Comparison of ENCODE assay signal across 8 mouse cellular contexts in genomic region chr10:41288771-41289415, GRCm38 (mm10). TPM values are rescaled to one million over a fixed set of nuclear protein-coding genes. Genes with fewer than 3 reads are reported as not detected.
DNase-seq lines count a peak whose midpoint lies in the region; ATAC-seq and TF ChIP-seq lines count a peak whose summit lies in the region.

No protein-coding gene starts in this region.

- peak overlapping the region; percentile 51 for H3K9ac ChIP-seq in MEL (ENCODE audit: control insufficient read depth, low read depth, low read length, poor library complexity, severe bottlenecking)
- H3K9ac ChIP-seq in hindbrain, embryonic 11.5 days (ENCODE audit: low read depth, low read length): peak overlapping the region; percentile 31
- H3K9ac ChIP-seq in lung, postnatal 0 days (replicated peaks; ENCODE audit: low read depth): no peak overlapping the region

- peak; percentile 87 for DNase-seq in MEL (ENCODE audit: low read depth, low spot score)
- DNase-seq in cerebellum, adult 8-10 months: peak; percentile 78
- DNase-seq in frontal cortex, adult 2 months (ENCODE audit: extremely low spot score in 1 of 2, low spot score in 1 of 2): peak; percentile 69 to 96
- peak; percentile 96 for DNase-seq in hindbrain, embryonic 11.5 days (ENCODE audit: low spot score)
- peak; percentile 81 for DNase-seq in layer of hippocampus, adult 9-11 months
- DNase-seq in lung, postnatal 0 days (ENCODE audit: low spot score): peak; percentile 87
- peak; percentile 80 for DNase-seq in ovary, postnatal 14 days (ENCODE audit: low spot score)
- DNase-seq in thymus, postnatal 10 days (ENCODE audit: low spot score in 2 of 2): peak; percentile 67 to 81

- H3K27me3 ChIP-seq in MEL (ENCODE audit: control insufficient read depth in 1 of 2, insufficient read depth in 2 of 2, low read length in 2 of 2): no peaks in the 10 kb centered on the region
- H3K27me3 ChIP-seq in hindbrain, embryonic 11.5 days (ENCODE audit: control insufficient read depth, insufficient read depth, low read length): no peaks in the 10 kb centered on the region
- no peaks in the 10 kb centered on the region for H3K27me3 ChIP-seq in lung, postnatal 0 days (replicated peaks; ENCODE audit: insufficient read depth, low read length)

- no peak overlapping the region for H3K27ac ChIP-seq in MEL (ENCODE audit: control insufficient read depth, low read depth, low read length)
- no peak overlapping the region for H3K27ac ChIP-seq in hindbrain, embryonic 11.5 days (ENCODE audit: low read depth, low read length)
- no peak overlapping the region for H3K27ac ChIP-seq in lung, postnatal 0 days (ENCODE audit: low read length)

- no peak overlapping the region for H3K4me2 ChIP-seq in hindbrain, embryonic 11.5 days (replicated peaks; ENCODE audit: low read depth, low read length)
- no peak overlapping the region; the same call in 1 of the 2 replicates for H3K4me2 ChIP-seq in lung, postnatal 0 days (replicated peaks; ENCODE audit: low read depth, low read length)

- TF ChIP-seq EP300 in MEL (IDR thresholded peaks at IDR 0.05; ENCODE audit: low read depth in 1 of 2, low read length in 2 of 2): peak in 1 of 2 experiments; percentile 32; a peak in 1 of 4 replicates
- TF ChIP-seq EP300 in lung, postnatal 0 days (IDR thresholded peaks at IDR 0.05): no peak

- peak overlapping the region in 1 of 2 experiments; percentile 21; a peak in 2 of 4 replicates for H3K4me3 ChIP-seq in MEL (ENCODE audit: control insufficient read depth in 1 of 2, insufficient read depth in 1 of 2, low read depth in 2 of 2, low read length in 2 of 2)
- H3K4me3 ChIP-seq in hindbrain, embryonic 11.5 days (ENCODE audit: low read depth, low read length): no peak overlapping the region
- no peak overlapping the region for H3K4me3 ChIP-seq in lung, postnatal 0 days (ENCODE audit: low read depth, low read length)

- TF ChIP-seq RAD21 in MEL (IDR thresholded peaks at IDR 0.05; ENCODE audit: low read depth, low read length): peak; percentile 97

- H3K4me1 ChIP-seq in MEL (ENCODE audit: control insufficient read depth in 1 of 2, insufficient read depth in 2 of 2, low read length in 2 of 2): 0 out of 4 replicates have a peak, but pooled peaks cover 0 to 3% of the 10 kb centered on the region in 2 experiments
- no peaks in the 10 kb centered on the region for H3K4me1 ChIP-seq in hindbrain, embryonic 11.5 days (replicated peaks; ENCODE audit: control insufficient read depth, insufficient read depth, low read length)
- H3K4me1 ChIP-seq in lung, postnatal 0 days (ENCODE audit: insufficient read depth, low read depth, low read length): no peaks in the 10 kb centered on the region; the same call in 1 of the 2 replicates

- no peaks in the 10 kb centered on the region for H3K36me3 ChIP-seq in MEL (ENCODE audit: control insufficient read depth in 1 of 2, insufficient read depth in 2 of 2, low read length in 2 of 2)
- H3K36me3 ChIP-seq in hindbrain, embryonic 11.5 days (ENCODE audit: control insufficient read depth, insufficient read depth, low read length): no peaks in the 10 kb centered on the region
- H3K36me3 ChIP-seq in lung, postnatal 0 days (ENCODE audit: insufficient read depth, low read length): no peaks in the 10 kb centered on the region

- no peaks in the 10 kb centered on the region; the same call in 1 of the 2 replicates for H3K79me2 ChIP-seq in MEL (ENCODE audit: control insufficient read depth, insufficient read depth, low read length, poor library complexity)

- no peaks in the 10 kb centered on the region for H3K9me3 ChIP-seq in MEL (replicated peaks; ENCODE audit: insufficient read depth, low read length)
- no peaks in the 10 kb centered on the region for H3K9me3 ChIP-seq in hindbrain, embryonic 11.5 days (ENCODE audit: control insufficient read depth, low read length)
- no peaks in the 10 kb centered on the region for H3K9me3 ChIP-seq in lung, postnatal 0 days (ENCODE audit: low read length)

- no peak for TF ChIP-seq POLR2A in MEL (IDR thresholded peaks at IDR 0.05; ENCODE audit: control insufficient read depth in 1 of 2, insufficient read depth in 1 of 2, low read depth in 1 of 2, low read length in 2 of 2, poor library complexity in 1 of 2)

- peak; percentile 88 for ATAC-seq in hindbrain, embryonic 11.5 days (ENCODE audit: low FRiP score)
- ATAC-seq in lung, postnatal 0 days: peak; percentile 81

- WGBS in hindbrain, embryonic 11.5 days: 40% methylated on average over 16 of the region's 16 CpGs
- 33% methylated on average over 16 of the region's 16 CpGs for WGBS in lung, postnatal 0 days

- TF ChIP-seq CTCF in MEL (IDR thresholded peaks at IDR 0.05 in 2 of 3, conservative IDR thresholded peaks at IDR 0.05 in 1 of 3; ENCODE audit: control insufficient read depth in 1 of 3, insufficient read depth in 1 of 3, low read depth in 2 of 3, low read length in 3 of 3, poor library complexity in 1 of 3, severe bottlenecking in 1 of 3): peak in 2 of 3 experiments; percentile 70 to 97; a peak in 5 of 6 replicates
- TF ChIP-seq CTCF in lung, postnatal 0 days (IDR thresholded peaks at IDR 0.05): peak; percentile 92

TF ChIP-seq in MEL, 35 proteins besides CTCF, POLR2A, EP300 and RAD21 (continues in another document):
- TF ChIP-seq POLR2AphosphoS5 (IDR thresholded peaks at IDR 0.05; ENCODE audit: borderline replicate concordance, low read depth, low read length): no peak
- peak; percentile 98 for TF ChIP-seq SMC3 (IDR thresholded peaks at IDR 0.05; ENCODE audit: low read depth, low read length)
- TF ChIP-seq KAT2A (conservative IDR thresholded peaks at IDR 0.05; ENCODE audit: low read depth, low read length): no peak
- no peak for TF ChIP-seq E2F4 (IDR thresholded peaks at IDR 0.05; ENCODE audit: borderline replicate concordance, low read depth, low read length)
- no peak for TF ChIP-seq ELF1 (IDR thresholded peaks at IDR 0.05; ENCODE audit: low read depth, low read length)
- no peak for TF ChIP-seq ZMIZ1 (IDR thresholded peaks at IDR 0.05; ENCODE audit: low read depth, low read length)
- TF ChIP-seq ZNF384 (IDR thresholded peaks at IDR 0.05; ENCODE audit: low read depth, low read length): peak; percentile 75
- no peak for TF ChIP-seq CHD1 (IDR thresholded peaks at IDR 0.05; ENCODE audit: low read depth, low read length)
- no peak for TF ChIP-seq GABPA (IDR thresholded peaks at IDR 0.05; ENCODE audit: low read depth, low read length)
- no peak for TF ChIP-seq RCOR1 (IDR thresholded peaks at IDR 0.05; ENCODE audit: low read depth, low read length)
- peak; percentile 54; the same call in 1 of the 2 replicates for TF ChIP-seq MXI1 (IDR thresholded peaks at IDR 0.05; ENCODE audit: low read depth, low read length)
- no peak for TF ChIP-seq POLR2AphosphoS2 (IDR thresholded peaks at IDR 0.05; ENCODE audit: low read length)
- no peak for TF ChIP-seq MYC (IDR thresholded peaks at IDR 0.05; ENCODE audit: low read depth, low read length)
- no peak for TF ChIP-seq CHD2 (IDR thresholded peaks at IDR 0.05; ENCODE audit: low read length)
- TF ChIP-seq MYB (IDR thresholded peaks at IDR 0.05; ENCODE audit: low read depth, low read length): no peak
- TF ChIP-seq USF2 (IDR thresholded peaks at IDR 0.05; ENCODE audit: borderline replicate concordance in 1 of 2, insufficient read depth in 1 of 2, low read depth in 1 of 2, low read length in 2 of 2): 0 out of 4 replicates have a peak, but pooled peaks of 1 of the 2 experiments have one; percentile 44
- no peak for TF ChIP-seq MAFK (IDR thresholded peaks at IDR 0.05; ENCODE audit: borderline replicate concordance, low read depth, low read length)
- no peak for TF ChIP-seq GATA1 (IDR thresholded peaks at IDR 0.05; ENCODE audit: low read depth, low read length)
- no peak for TF ChIP-seq JUND (IDR thresholded peaks at IDR 0.05; ENCODE audit: low read depth, low read length)
- no peak for TF ChIP-seq NELFE (IDR thresholded peaks at IDR 0.05; ENCODE audit: low read depth, low read length)
- peak; percentile 62; the same call in 1 of the 2 replicates for TF ChIP-seq BHLHE40 (IDR thresholded peaks at IDR 0.05; ENCODE audit: borderline replicate concordance, low read depth, low read length)
- TF ChIP-seq NRF1 (IDR thresholded peaks at IDR 0.05; ENCODE audit: insufficient read depth, low read depth, low read length, poor library complexity, severe bottlenecking): no peak
- peak; percentile 94 for TF ChIP-seq ZC3H11A (IDR thresholded peaks at IDR 0.05; ENCODE audit: low read depth, low read length)
- no peak for TF ChIP-seq TBP (IDR thresholded peaks at IDR 0.05; ENCODE audit: low read depth, low read length)
- TF ChIP-seq SIN3A (IDR thresholded peaks at IDR 0.05; ENCODE audit: low read length): peak; percentile 62
- no peak for TF ChIP-seq UBTF (IDR thresholded peaks at IDR 0.05; ENCODE audit: borderline replicate concordance, insufficient read depth, low read depth, low read length)
- peak; percentile 92 for TF ChIP-seq USF1 (IDR thresholded peaks at IDR 0.05; ENCODE audit: low read depth, low read length)
- no peak for TF ChIP-seq ETS1 (IDR thresholded peaks at IDR 0.05; ENCODE audit: low read depth, low read length)
- no peak for TF ChIP-seq TCF12 (IDR thresholded peaks at IDR 0.05; ENCODE audit: low read depth, low read length)
- peak; percentile 37; the same call in 1 of the 2 replicates for TF ChIP-seq HCFC1 (IDR thresholded peaks at IDR 0.05; ENCODE audit: low read depth, low read length)
- TF ChIP-seq MAX (IDR thresholded peaks at IDR 0.05; ENCODE audit: low read length): peak; percentile 46
- no peak for TF ChIP-seq ZKSCAN1 (IDR thresholded peaks at IDR 0.05; ENCODE audit: low read depth, low read length)

RNA-seq across cellular contexts. Expression of gene Fig4, which starts 14.2 kb away (rescaled TPM):
- total RNA-seq in MEL (2012; rRNA removed): 21.4 and 22.1 TPM in 2 replicates
- 10 to 100 TPM in 1 of 2 experiments, not detected in 1; 27.4 TPM for polyA plus RNA-seq in MEL (2012; ENCODE audit: insufficient read depth in 1 of 2, insufficient read length in 2 of 2, low read depth in 1 of 2, low replicate concordance in 2 of 2, missing spikeins in 1 of 2)
- 17.1 and 20.4 TPM in 2 replicates for polyA plus RNA-seq in frontal cortex, adult 2 months (2012; rRNA removed)
- 23.3 and 26.8 TPM in 2 replicates for polyA plus RNA-seq in hindbrain, embryonic 11.5 days (2014; fragmentation: Nextera tagmentation; extraction: Ambion mirVana)
- polyA plus RNA-seq in lung, postnatal 0 days (2015; fragmentation: Nextera tagmentation; extraction: Ambion mirVana): 16.1 and 18.1 TPM in 2 replicates

RNA-seq across cellular contexts. Expression of gene Ak9, which starts 14.9 kb away (rescaled TPM):
- not detected in 2 replicates for total RNA-seq in MEL (2012; rRNA removed)
- polyA plus RNA-seq in MEL (2012; ENCODE audit: insufficient read depth in 1 of 2, insufficient read length in 2 of 2, low read depth in 1 of 2, low replicate concordance in 2 of 2, missing spikeins in 1 of 2): under 1 TPM in 1 of 2 experiments, not detected in 1; 0.21 TPM
- polyA plus RNA-seq in frontal cortex, adult 2 months (2012; rRNA removed): 0.04 and 0.06 TPM in 2 replicates
- 0.25 and 0.46 TPM in 2 replicates for polyA plus RNA-seq in hindbrain, embryonic 11.5 days (2014; fragmentation: Nextera tagmentation; extraction: Ambion mirVana)
- 0.87 and 0.99 TPM in 2 replicates for polyA plus RNA-seq in lung, postnatal 0 days (2015; fragmentation: Nextera tagmentation; extraction: Ambion mirVana)
